Mouse (Mus musculus): ENCODE results near the gene Coq8a. TPM values are rescaled to one million over a fixed set of nuclear protein-coding genes. Genes with fewer than 3 reads are reported as not detected.
A peak's percentile ranks its signal among the peaks of the same experiment; 100 is the strongest.

The Coq8a gene
- polyA plus RNA-seq, 1 experiment from 2014 or later = 17.8 TPM

DNA sequence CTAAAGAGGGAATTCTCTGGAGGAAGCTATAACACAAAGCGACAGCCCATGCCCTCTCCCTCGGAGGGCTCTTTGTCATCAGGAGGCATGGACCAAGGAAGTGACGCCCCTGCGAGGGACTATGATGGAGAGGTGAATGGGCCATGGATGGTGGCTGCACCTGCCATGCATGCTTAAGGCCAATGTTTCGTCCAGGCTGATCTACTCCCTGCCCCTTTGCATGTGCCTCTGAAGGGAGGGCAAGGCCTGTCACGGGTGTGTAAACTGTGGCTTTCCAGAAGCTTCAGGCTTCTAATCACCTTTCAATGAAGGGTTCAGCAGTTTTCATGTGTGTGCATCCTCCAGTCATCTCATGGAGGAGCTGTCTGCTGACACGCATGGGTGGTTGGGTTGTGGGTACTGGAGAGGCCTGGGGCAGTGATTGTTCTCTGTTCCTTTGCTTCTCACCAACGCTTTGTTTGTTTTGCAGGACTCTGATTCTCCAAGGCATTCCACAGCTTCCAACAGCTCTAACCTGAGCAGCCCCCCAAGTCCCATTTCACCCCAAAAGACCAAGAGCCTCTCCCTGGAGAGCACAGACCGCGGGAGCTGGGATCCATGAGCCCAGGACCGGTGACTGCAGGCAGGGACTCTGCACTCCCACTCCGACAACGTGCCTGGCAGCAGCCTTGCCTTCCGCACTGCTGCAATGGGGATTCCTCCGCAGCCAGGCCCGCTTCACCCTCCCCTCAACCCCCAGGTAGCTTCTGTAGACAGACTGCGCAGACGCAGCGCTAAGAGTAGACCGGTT, 37.6 kb downstream of the Coq8a start:
- Histone ChIP-seq H3K4me2 (no peak overlapping the region), H3K9ac (no peak overlapping the region), H3K27me3 (replicated peaks) (no peaks in the 10 kb centered on the region), H3K4me1 (replicated peaks) (no peaks in the 10 kb centered on the region), H3K27ac (ENCODE audit: poor library complexity, severe bottlenecking) (no peak overlapping the region), H3K9me3 (replicated peaks) (no peaks in the 10 kb centered on the region), H3K4me3 (no peak overlapping the region), H3K36me3 (peaks cover 49% of the 10 kb centered on the region)
- no peak for ATAC-seq (ENCODE audit: insufficient number of reproducible peaks, low FRiP score)
- 93% methylated on average over 20 of the region's 20 CpGs for WGBS

- ATAC-seq (ENCODE audit: insufficient number of reproducible peaks, low FRiP score) = no peak
- Histone ChIP-seq H3K4me1 (replicated peaks) (no peaks in the 10 kb centered on the region), H3K4me3 (no peak overlapping the region), H3K4me2 (no peak overlapping the region), H3K36me3 (peaks cover 43% of the 10 kb centered on the region), H3K9ac (no peak overlapping the region), H3K27ac (ENCODE audit: poor library complexity, severe bottlenecking) (no peak overlapping the region), H3K9me3 (replicated peaks) (no peaks in the 10 kb centered on the region), H3K27me3 (replicated peaks) (no peaks in the 10 kb centered on the region)
- WGBS = 91% methylated on average over 3 of the region's 3 CpGs
These were observed 38.2 kb downstream of the Coq8a start for GRCm38 (mm10) chr1:180161160-180161559.

DNA sequence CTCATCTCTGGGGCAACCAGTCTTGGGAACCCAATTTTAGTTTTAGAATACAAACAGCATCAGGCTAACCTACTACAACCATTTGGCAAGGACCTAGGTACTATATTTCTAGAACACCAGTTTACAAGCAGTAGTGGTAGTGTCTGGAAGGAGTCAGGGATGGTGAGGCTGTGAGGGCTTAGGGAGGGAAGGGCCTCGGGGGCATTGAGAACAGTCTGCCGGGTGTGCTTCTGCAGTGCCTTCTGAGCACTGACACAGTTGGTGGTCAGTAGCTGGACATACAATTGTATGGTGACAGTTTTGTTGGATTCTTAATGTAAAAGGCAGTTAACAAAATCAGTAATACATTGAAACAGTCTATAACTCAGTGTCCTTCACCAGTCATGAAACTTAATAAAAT, 38.9 kb downstream of the Coq8a start:
- Histone ChIP-seq H3K36me3 (peaks cover 43% of the 10 kb centered on the region), H3K4me1 (replicated peaks) (no peaks in the 10 kb centered on the region), H3K27me3 (replicated peaks) (no peaks in the 10 kb centered on the region), H3K9me3 (replicated peaks) (no peaks in the 10 kb centered on the region), H3K4me3 (no peak overlapping the region), H3K4me2 (no peak overlapping the region), H3K9ac (no peak overlapping the region), H3K27ac (ENCODE audit: poor library complexity, severe bottlenecking) (no peak overlapping the region)
- no peak for ATAC-seq (ENCODE audit: insufficient number of reproducible peaks, low FRiP score)
- WGBS = 81% methylated on average over 2 of the region's 2 CpGs

- peaks cover 39% of the 10 kb centered on the region for H3K36me3 ChIP-seq
- no peaks in the 10 kb centered on the region for H3K4me1 ChIP-seq (replicated peaks)
- 75% methylated on average over 2 of the region's 2 CpGs for WGBS
- H3K4me2 ChIP-seq = no peak overlapping the region
- H3K9ac ChIP-seq = no peak overlapping the region
- H3K4me3 ChIP-seq = no peak overlapping the region
- H3K9me3 ChIP-seq (replicated peaks) = no peaks in the 10 kb centered on the region
- no peaks in the 10 kb centered on the region for H3K27me3 ChIP-seq (replicated peaks)
- no peak overlapping the region for H3K27ac ChIP-seq (ENCODE audit: poor library complexity, severe bottlenecking)
- ATAC-seq (ENCODE audit: insufficient number of reproducible peaks, low FRiP score) = no peak
These were observed 40.8 kb downstream of the Coq8a start for GRCm38 (mm10) chr1:180158648-180159047.

DNA sequence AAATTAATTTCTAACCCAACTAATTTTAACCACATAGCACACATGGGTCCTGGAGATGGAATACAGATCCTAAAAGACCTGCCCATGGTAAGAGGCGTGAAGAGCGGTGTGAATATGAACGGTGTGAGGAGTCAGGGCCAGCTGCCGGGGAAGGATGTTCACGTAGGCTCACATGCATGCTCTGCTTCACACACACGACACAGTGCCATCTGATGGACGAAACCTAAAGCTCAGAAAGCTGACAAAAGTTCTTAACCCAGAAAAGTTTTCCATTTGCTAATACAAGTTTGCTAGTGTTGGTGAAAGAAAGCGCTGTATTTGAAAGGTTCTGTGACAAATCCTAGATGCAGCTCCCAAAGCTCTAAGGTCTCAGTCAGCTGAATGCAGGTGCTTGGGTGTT, 48.2 kb downstream of the Coq8a start:
- no peak for ATAC-seq (ENCODE audit: insufficient number of reproducible peaks, low FRiP score)
- H3K27me3 ChIP-seq (replicated peaks) = no peaks in the 10 kb centered on the region
- H3K4me3 ChIP-seq = no peak overlapping the region
- H3K27ac ChIP-seq (ENCODE audit: poor library complexity, severe bottlenecking) = no peak overlapping the region
- no peak overlapping the region for H3K4me2 ChIP-seq
- no peak overlapping the region for H3K9ac ChIP-seq
- H3K36me3 ChIP-seq = peaks cover 43% of the 10 kb centered on the region
- WGBS = 86% methylated on average over 8 of the region's 8 CpGs
- H3K9me3 ChIP-seq (replicated peaks) = no peaks in the 10 kb centered on the region
- H3K4me1 ChIP-seq (replicated peaks) = 0 out of 2 replicates have a peak, but pooled peaks cover 2% of the 10 kb centered on the region

- Histone ChIP-seq H3K9ac (no peak overlapping the region), H3K27ac (ENCODE audit: poor library complexity, severe bottlenecking) (no peak overlapping the region), H3K4me3 (no peak overlapping the region), H3K9me3 (replicated peaks) (no peaks in the 10 kb centered on the region), H3K27me3 (replicated peaks) (no peaks in the 10 kb centered on the region), H3K36me3 (peaks cover 43% of the 10 kb centered on the region), H3K4me1 (replicated peaks) (0 out of 2 replicates have a peak, but pooled peaks cover 2% of the 10 kb centered on the region), H3K4me2 (0 out of 2 replicates have a peak overlapping the region, but pooled peaks have one; percentile 12)
- WGBS = 82% methylated on average over 4 of the region's 4 CpGs
- peak; percentile 45; the same call in 1 of the 2 replicates for ATAC-seq (ENCODE audit: insufficient number of reproducible peaks, low FRiP score)
These were observed 50.8 kb downstream of the Coq8a start for GRCm38 (mm10) chr1:180148563-180148962.

GRCm38 (mm10) chr1:180148036-180148435, 51.4 kb downstream of the Coq8a start:
- no peak overlapping the region for H3K27ac ChIP-seq (ENCODE audit: poor library complexity, severe bottlenecking)
- 0 out of 2 replicates have a peak overlapping the region, but pooled peaks have one; percentile 12 for H3K4me2 ChIP-seq
- no peaks in the 10 kb centered on the region for H3K9me3 ChIP-seq (replicated peaks)
- H3K36me3 ChIP-seq = peaks cover 44% of the 10 kb centered on the region
- 0 out of 2 replicates have a peak, but pooled peaks cover 2% of the 10 kb centered on the region for H3K4me1 ChIP-seq (replicated peaks)
- ATAC-seq (ENCODE audit: insufficient number of reproducible peaks, low FRiP score) = no peak; the same call in 1 of the 2 replicates
- H3K4me3 ChIP-seq = no peak overlapping the region
- no peak overlapping the region for H3K9ac ChIP-seq
- WGBS = 72% methylated on average over 4 of the region's 4 CpGs
- H3K27me3 ChIP-seq (replicated peaks) = no peaks in the 10 kb centered on the region

- Histone ChIP-seq H3K4me1 (replicated peaks) (no peaks in the 10 kb centered on the region), H3K4me2 (no peak overlapping the region), H3K36me3 (peaks cover 50% of the 10 kb centered on the region)
These were observed 58.4 kb downstream of the Coq8a start for GRCm38 (mm10) chr1:180140970-180141369.

DNA sequence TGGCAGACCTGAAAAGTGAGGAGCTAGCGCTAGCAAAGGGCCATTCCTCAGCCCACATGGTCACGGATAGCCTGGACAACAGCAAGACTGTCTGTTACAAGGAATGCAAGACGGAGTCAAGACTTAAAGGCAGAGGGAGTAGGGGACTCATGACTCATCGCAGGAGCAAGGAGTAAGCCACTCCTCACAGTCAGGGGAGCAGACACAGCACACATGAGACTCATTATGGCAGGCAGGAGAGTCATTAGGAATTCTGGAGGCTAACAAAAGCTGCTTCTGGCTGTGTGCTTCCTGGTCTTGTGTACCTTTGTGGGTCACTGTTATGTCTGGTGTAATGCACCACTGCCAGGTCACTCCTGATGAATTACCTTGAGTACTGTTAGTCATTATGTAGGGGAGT, 60.2 kb downstream of the Coq8a start:
- H3K36me3 ChIP-seq = peaks cover 45% of the 10 kb centered on the region
- no peak for ATAC-seq (ENCODE audit: insufficient number of reproducible peaks, low FRiP score)
- no peaks in the 10 kb centered on the region for H3K27me3 ChIP-seq (replicated peaks)
- no peak overlapping the region for H3K4me2 ChIP-seq
- no peak overlapping the region for H3K27ac ChIP-seq (ENCODE audit: poor library complexity, severe bottlenecking)
- no peaks in the 10 kb centered on the region for H3K9me3 ChIP-seq (replicated peaks)
- H3K4me1 ChIP-seq (replicated peaks) = no peaks in the 10 kb centered on the region
- H3K4me3 ChIP-seq = no peak overlapping the region
- no peak overlapping the region for H3K9ac ChIP-seq
- 74% methylated on average over 4 of the region's 4 CpGs for WGBS

More at GRCm38 (mm10) chr1:180140970-180141369, 58.4 kb downstream of the Coq8a start:
- H3K27ac ChIP-seq (ENCODE audit: poor library complexity, severe bottlenecking) = no peak overlapping the region
- H3K9ac ChIP-seq = no peak overlapping the region
- WGBS = 92% methylated on average over 2 of the region's 2 CpGs
- no peaks in the 10 kb centered on the region for H3K9me3 ChIP-seq (replicated peaks)
- no peaks in the 10 kb centered on the region for H3K27me3 ChIP-seq (replicated peaks)
- no peak overlapping the region for H3K4me3 ChIP-seq
- no peak for ATAC-seq (ENCODE audit: insufficient number of reproducible peaks, low FRiP score)

DNA sequence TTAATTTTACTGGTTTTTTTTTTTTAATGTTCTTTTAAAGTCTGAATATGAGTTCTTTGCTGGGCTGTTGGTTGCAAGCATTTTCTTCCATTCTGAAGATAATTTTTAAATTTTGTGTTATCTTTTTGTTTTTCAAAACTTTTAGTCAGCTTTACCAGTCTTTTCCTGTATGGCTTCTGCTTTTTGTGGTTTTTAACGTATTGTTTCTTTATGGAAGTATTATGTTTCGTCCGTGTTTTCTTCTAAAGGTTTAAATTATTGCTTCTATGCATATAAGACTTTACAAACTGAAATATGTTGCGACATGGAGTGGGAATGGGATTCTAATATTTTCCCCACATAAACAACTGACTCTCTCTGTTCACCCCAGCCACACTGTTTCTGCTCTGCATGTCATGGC, 67.2 kb downstream of the Coq8a start:
- H3K9me3 ChIP-seq (replicated peaks) = no peaks in the 10 kb centered on the region
- H3K27me3 ChIP-seq (replicated peaks) = no peaks in the 10 kb centered on the region
- no peak overlapping the region for H3K4me2 ChIP-seq
- H3K9ac ChIP-seq = no peak overlapping the region
- no peak for ATAC-seq (ENCODE audit: insufficient number of reproducible peaks, low FRiP score)
- H3K36me3 ChIP-seq = peaks cover 17% of the 10 kb centered on the region
- 95% methylated on average over 4 of the region's 4 CpGs for WGBS
- H3K4me3 ChIP-seq = no peak overlapping the region
- H3K27ac ChIP-seq (ENCODE audit: poor library complexity, severe bottlenecking) = no peak overlapping the region
- H3K4me1 ChIP-seq (replicated peaks) = no peaks in the 10 kb centered on the region

- H3K27ac ChIP-seq (ENCODE audit: poor library complexity, severe bottlenecking) = no peak overlapping the region
- ATAC-seq (ENCODE audit: insufficient number of reproducible peaks, low FRiP score) = no peak
- WGBS = 62% methylated on average over 3 of the region's 3 CpGs
- H3K27me3 ChIP-seq (replicated peaks) = no peaks in the 10 kb centered on the region
- H3K9ac ChIP-seq = no peak overlapping the region
- no peaks in the 10 kb centered on the region for H3K4me1 ChIP-seq (replicated peaks)
- H3K36me3 ChIP-seq = peaks cover 9% of the 10 kb centered on the region
- H3K4me2 ChIP-seq = no peak overlapping the region
- H3K9me3 ChIP-seq (replicated peaks) = no peaks in the 10 kb centered on the region
- H3K4me3 ChIP-seq = no peak overlapping the region
These were observed 68.0 kb downstream of the Coq8a start for GRCm38 (mm10) chr1:180131402-180131801.

Measured in heart, embryonic 12.5 days (tissue).